Mouse (Mus musculus): ENCODE measurements around the gene Gm498. TPM values are rescaled to one million over a fixed set of nuclear protein-coding genes. Genes with fewer than 3 reads are reported as not detected.
A peak's percentile ranks its signal among the peaks of the same experiment; 100 is the strongest.

The Gm498 gene
- polyA plus RNA-seq, 1 experiment from 2014 or later: not detected

DNA sequence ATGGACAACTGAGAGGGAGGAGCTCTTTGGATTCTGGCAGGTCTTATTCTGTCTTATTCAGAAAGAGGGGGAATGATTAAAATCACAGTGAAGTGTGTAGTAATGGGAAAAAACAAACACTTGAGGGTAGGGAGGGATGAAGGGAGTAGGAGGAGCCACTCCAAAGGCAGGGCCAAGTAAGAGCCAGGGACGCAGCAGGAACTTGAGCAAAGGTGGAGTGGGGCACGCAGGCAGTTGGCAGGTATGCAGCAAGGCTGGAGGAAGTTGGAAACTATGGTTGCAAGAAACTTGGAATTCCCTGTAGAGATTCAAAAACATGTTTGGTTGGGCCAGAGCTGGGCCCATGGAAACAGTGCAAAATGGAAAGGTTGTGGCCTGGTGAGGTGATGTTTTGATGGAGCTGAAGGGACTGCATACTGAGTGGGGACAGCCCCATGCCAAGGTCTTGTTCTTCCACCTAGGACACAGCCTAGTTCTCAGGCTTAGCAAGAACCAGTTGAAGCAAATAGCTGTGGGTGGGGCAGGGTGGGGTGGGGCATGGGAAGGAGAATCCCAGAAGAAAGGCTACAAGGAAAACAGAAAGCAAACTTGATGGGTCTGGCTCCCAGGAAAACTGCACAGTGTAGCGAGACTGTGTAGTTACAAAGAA lies 52.5 kb downstream of the Gm498 start:
- no peaks in the 10 kb centered on the region for H3K9me3 ChIP-seq (replicated peaks; ENCODE audit: control insufficient read depth, low read length, poor library complexity, severe bottlenecking)
- no peak overlapping the region for H3K27ac ChIP-seq (ENCODE audit: low read length)
- WGBS: 82% methylated on average over 3 of the region's 3 CpGs
- H3K4me2 ChIP-seq (ENCODE audit: low read length): no peak overlapping the region
- H3K36me3 ChIP-seq (ENCODE audit: control insufficient read depth, insufficient read depth, low read length): no peaks in the 10 kb centered on the region
- no peaks in the 10 kb centered on the region for H3K27me3 ChIP-seq (ENCODE audit: control insufficient read depth, insufficient read depth, low read depth, low read length)
- H3K4me3 ChIP-seq (ENCODE audit: low read depth, low read length): no peak overlapping the region
- H3K9ac ChIP-seq (ENCODE audit: low read depth, low read length): no peak overlapping the region
- no peaks in the 10 kb centered on the region for H3K4me1 ChIP-seq (ENCODE audit: control insufficient read depth, insufficient read depth, low read length)
- ATAC-seq: no peak

DNA sequence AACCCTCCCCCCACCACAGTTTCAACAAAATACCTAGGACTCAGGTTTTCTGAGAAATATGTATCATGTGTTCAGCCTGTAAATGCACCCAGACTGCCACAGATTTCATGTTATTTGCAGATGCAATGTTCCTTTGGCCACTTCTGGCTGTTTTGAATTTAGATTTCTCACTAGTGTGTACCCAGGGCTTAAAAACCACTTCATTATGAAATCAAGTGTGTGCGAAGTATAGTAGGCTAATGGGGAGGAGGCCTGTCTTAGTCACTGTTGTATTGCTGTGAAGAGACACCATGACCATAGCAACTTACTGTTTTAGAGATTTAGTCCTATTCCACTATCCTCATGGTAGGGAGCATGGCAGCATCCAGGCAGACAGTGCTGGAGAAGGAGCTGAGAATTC lies 63.3 kb downstream of the Gm498 start:
- Histone ChIP-seq H3K9ac (ENCODE audit: low read depth, low read length) (no peak overlapping the region), H3K27ac (ENCODE audit: low read length) (no peak overlapping the region), H3K4me1 (ENCODE audit: control insufficient read depth, insufficient read depth, low read length) (no peaks in the 10 kb centered on the region), H3K9me3 (replicated peaks; ENCODE audit: control insufficient read depth, low read length, poor library complexity, severe bottlenecking) (no peaks in the 10 kb centered on the region), H3K4me2 (ENCODE audit: low read length) (no peak overlapping the region), H3K36me3 (ENCODE audit: control insufficient read depth, insufficient read depth, low read length) (no peaks in the 10 kb centered on the region), H3K4me3 (ENCODE audit: low read depth, low read length) (no peak overlapping the region), H3K27me3 (ENCODE audit: control insufficient read depth, insufficient read depth, low read depth, low read length) (no peaks in the 10 kb centered on the region)
- WGBS: 100% methylated on average over 1 of the region's 1 CpGs
- no peak for ATAC-seq

DNA sequence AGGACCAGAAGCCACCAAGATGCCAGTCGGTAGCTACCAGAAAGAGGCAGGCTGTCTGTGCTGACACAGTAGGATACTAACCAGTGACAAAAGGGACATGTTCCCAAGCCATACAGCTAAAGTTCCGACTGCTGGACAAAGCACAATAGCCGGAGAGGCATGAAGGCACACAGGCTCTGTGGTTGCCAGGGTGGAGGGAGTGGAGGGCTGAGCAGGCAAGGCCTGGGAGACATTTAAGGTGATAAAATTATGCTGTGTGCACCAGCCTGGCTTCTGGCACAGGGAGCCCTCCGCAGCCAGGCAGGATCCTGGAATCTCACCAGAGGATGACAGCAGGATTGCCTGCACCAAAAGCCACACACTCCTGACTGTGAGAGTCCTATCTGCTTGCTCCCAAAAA lies 72.0 kb downstream of the Gm498 start:
- H3K4me1 ChIP-seq (ENCODE audit: control insufficient read depth, insufficient read depth, low read length): no peaks in the 10 kb centered on the region
- no peak overlapping the region for H3K27ac ChIP-seq (ENCODE audit: low read length)
- no peak overlapping the region for H3K4me2 ChIP-seq (ENCODE audit: low read length)
- no peaks in the 10 kb centered on the region for H3K36me3 ChIP-seq (ENCODE audit: control insufficient read depth, insufficient read depth, low read length)
- H3K9me3 ChIP-seq (replicated peaks; ENCODE audit: control insufficient read depth, low read length, poor library complexity, severe bottlenecking): no peaks in the 10 kb centered on the region
- ATAC-seq: no peak
- H3K9ac ChIP-seq (ENCODE audit: low read depth, low read length): 0 out of 2 replicates have a peak overlapping the region, but pooled peaks have one; percentile 21
- 16% methylated on average over 4 of the region's 4 CpGs for WGBS
- H3K4me3 ChIP-seq (ENCODE audit: low read depth, low read length): no peak overlapping the region
- no peaks in the 10 kb centered on the region for H3K27me3 ChIP-seq (ENCODE audit: control insufficient read depth, insufficient read depth, low read depth, low read length)

DNA sequence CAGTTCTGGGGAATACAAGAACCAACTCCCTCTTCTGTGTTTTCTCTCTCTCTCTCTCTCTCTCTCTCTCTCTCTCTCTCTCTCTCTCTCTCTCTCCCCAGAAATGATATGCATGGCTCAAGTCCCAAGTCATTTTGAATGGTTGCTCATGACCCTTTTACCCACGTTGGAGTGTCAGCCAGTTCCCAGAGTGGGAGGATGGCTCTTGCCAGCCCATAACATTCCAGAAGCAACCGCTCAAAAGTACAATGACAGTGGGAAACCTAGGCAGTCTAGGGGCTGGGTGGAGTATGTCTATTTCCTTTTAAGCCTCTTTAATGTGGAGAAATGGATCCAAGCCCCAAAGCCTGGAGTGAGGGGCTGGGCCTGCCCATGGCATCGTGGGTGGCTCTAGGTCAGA lies 72.8 kb downstream of the Gm498 start:
- Histone ChIP-seq H3K27ac (ENCODE audit: low read length) (no peak overlapping the region), H3K36me3 (ENCODE audit: control insufficient read depth, insufficient read depth, low read length) (no peaks in the 10 kb centered on the region)
- no peak for ATAC-seq

DNA sequence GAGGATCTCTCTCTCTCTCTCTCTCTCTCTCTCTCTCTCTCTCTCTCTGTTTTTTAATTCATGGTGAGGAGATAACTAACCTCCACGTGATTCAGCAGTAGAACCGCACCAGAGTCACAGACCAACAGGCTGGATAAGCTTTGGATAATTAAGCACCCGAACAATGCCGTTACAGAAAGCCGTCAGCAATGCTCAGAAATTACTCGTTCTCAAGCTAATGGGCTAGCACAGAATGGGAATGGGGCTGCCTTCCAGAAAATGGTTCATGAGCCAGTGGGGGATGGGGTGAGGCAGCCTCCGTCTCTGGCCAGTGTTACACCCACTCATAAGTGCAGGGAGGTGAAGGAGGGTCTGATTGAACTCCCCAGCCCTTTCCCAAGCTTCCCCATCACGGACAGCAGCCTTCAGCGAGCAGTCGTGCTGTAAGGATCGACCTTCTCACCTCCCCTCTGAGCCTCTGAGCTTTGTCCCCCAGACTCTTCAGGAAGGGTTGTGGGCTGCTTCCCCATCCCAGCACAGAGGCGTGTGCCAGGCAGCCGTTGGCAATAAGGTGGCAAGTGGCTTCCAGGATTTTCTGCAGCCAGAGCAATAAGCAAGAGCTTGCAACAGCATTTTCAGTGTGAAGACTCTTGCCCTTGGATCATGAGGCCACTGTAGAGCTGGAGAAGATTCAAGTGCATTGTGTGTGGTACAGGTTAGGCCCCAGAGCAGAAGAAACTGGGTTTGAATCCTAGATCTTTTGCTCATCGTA lies 76.5 kb downstream of the Gm498 start:
- Histone ChIP-seq H3K27ac (ENCODE audit: low read length) (no peak overlapping the region), H3K4me2 (ENCODE audit: low read length) (no peak overlapping the region), H3K9ac (ENCODE audit: low read depth, low read length) (no peak overlapping the region), H3K27me3 (ENCODE audit: control insufficient read depth, insufficient read depth, low read depth, low read length) (no peaks in the 10 kb centered on the region), H3K4me3 (ENCODE audit: low read depth, low read length) (no peak overlapping the region), H3K9me3 (replicated peaks; ENCODE audit: control insufficient read depth, low read length, poor library complexity, severe bottlenecking) (no peaks in the 10 kb centered on the region), H3K4me1 (ENCODE audit: control insufficient read depth, insufficient read depth, low read length) (no peaks in the 10 kb centered on the region), H3K36me3 (ENCODE audit: control insufficient read depth, insufficient read depth, low read length) (no peaks in the 10 kb centered on the region)
- 66% methylated on average over 14 of the region's 14 CpGs for WGBS
- ATAC-seq: no peak

More for the DNA sequence above, 72.8 kb downstream of the Gm498 start:
- 56% methylated on average over 3 of the region's 3 CpGs for WGBS
- H3K9ac ChIP-seq (ENCODE audit: low read depth, low read length): no peak overlapping the region
- no peak overlapping the region for H3K4me2 ChIP-seq (ENCODE audit: low read length)
- H3K4me3 ChIP-seq (ENCODE audit: low read depth, low read length): no peak overlapping the region
- H3K4me1 ChIP-seq (ENCODE audit: control insufficient read depth, insufficient read depth, low read length): no peaks in the 10 kb centered on the region
- H3K9me3 ChIP-seq (replicated peaks; ENCODE audit: control insufficient read depth, low read length, poor library complexity, severe bottlenecking): no peaks in the 10 kb centered on the region
- H3K27me3 ChIP-seq (ENCODE audit: control insufficient read depth, insufficient read depth, low read depth, low read length): no peaks in the 10 kb centered on the region

DNA sequence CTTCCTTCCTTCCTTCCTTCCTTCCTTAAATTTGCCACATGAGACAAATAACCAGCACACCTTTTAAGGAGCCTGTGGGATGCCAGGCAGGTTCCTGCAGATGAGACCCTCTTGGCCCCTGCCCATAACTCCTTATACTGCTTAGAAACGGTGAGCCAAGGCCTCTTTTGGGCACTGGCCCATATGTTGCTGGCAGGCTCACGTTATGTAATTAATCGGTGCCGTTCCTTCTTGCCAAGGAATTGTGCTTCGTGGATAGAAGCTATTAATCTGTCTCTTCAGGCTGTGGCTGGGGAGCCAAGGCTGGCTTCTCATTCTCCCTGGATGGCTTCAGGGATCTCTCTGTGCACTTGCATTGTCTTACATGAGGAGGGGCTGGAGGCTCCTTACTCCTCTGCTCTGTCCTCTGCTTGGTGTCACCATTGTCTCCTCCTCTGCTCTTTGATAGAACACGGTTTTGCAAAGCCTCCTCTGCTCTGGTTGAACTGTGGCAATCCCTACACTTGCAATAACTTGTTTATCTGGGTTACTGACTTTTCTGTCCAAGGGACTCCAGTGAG lies 77.9 kb downstream of the Gm498 start:
- Histone ChIP-seq H3K4me2 (ENCODE audit: low read length) (no peak overlapping the region), H3K27me3 (ENCODE audit: control insufficient read depth, insufficient read depth, low read depth, low read length) (no peaks in the 10 kb centered on the region), H3K9me3 (replicated peaks; ENCODE audit: control insufficient read depth, low read length, poor library complexity, severe bottlenecking) (no peaks in the 10 kb centered on the region), H3K27ac (ENCODE audit: low read length) (no peak overlapping the region), H3K4me1 (ENCODE audit: control insufficient read depth, insufficient read depth, low read length) (no peaks in the 10 kb centered on the region), H3K9ac (ENCODE audit: low read depth, low read length) (no peak overlapping the region), H3K36me3 (ENCODE audit: control insufficient read depth, insufficient read depth, low read length) (no peaks in the 10 kb centered on the region), H3K4me3 (ENCODE audit: low read depth, low read length) (no peak overlapping the region)
- WGBS: 58% methylated on average over 6 of the region's 6 CpGs
- no peak for ATAC-seq

Small RNA genes within 50 kb of the gene (microRNA-seq; reads per million reads assigned to microRNA genes)
- gene Mir6404: not detected

Other genes with a start within 250 kb of the Gm498 start
- 0.16 and 0.24 TPM in 2 replicates for gene Tnfrsf26, start 238.1 kb upstream of the Gm498 start, polyA plus RNA-seq (2015; fragmentation: Nextera tagmentation; extraction: Ambion mirVana)
- gene Tnfrsf22, start 217.2 kb upstream of the Gm498 start, polyA plus RNA-seq (2015; fragmentation: Nextera tagmentation; extraction: Ambion mirVana): 3.3 and 3.8 TPM in 2 replicates
- 0.72 and 0.90 TPM in 2 replicates for gene Tnfrsf23, start 181.0 kb upstream of the Gm498 start, polyA plus RNA-seq (2015; fragmentation: Nextera tagmentation; extraction: Ambion mirVana)
- gene Osbpl5, start 109.9 kb upstream of the Gm498 start, polyA plus RNA-seq (2015; fragmentation: Nextera tagmentation; extraction: Ambion mirVana): 43.8 and 44.1 TPM in 2 replicates
- not detected in 2 replicates for gene Mrgprg, start 99.8 kb upstream of the Gm498 start, polyA plus RNA-seq (2015; fragmentation: Nextera tagmentation; extraction: Ambion mirVana)
- gene Mrgpre, start 82.3 kb upstream of the Gm498 start, polyA plus RNA-seq (2015; fragmentation: Nextera tagmentation; extraction: Ambion mirVana): 11.4 and 14.1 TPM in 2 replicates
- gene Nadsyn1, start 44.0 kb upstream of the Gm498 start, polyA plus RNA-seq (2015; fragmentation: Nextera tagmentation; extraction: Ambion mirVana): 6.5 and 7.5 TPM in 2 replicates
- 71.7 and 83.4 TPM in 2 replicates for gene Dhcr7, start 43.7 kb upstream of the Gm498 start, polyA plus RNA-seq (2015; fragmentation: Nextera tagmentation; extraction: Ambion mirVana)
- gene Shank2, start 135.1 kb downstream of the Gm498 start, polyA plus RNA-seq (2015; fragmentation: Nextera tagmentation; extraction: Ambion mirVana): 10.0 and 10.5 TPM in 2 replicates

Data from midbrain, embryonic 16.5 days (tissue).